In genomic region chr4:136724731-136725130, GRCm38 (mm10) we compare ENCODE assay signal across 11 mouse cellular contexts.
A peak's percentile ranks its signal among the peaks of the same experiment; 100 is the strongest.
DNase-seq lines count a peak whose midpoint lies in the region; ATAC-seq lines count a peak whose summit lies in the region.
"Had no signal": no experiment of that assay in that cellular context is flagged by ENCODE, and none has a peak within 500 bp of the region (broad histone marks: within the 10 kb centered on the region; RNA-seq: fewer than 3 reads in every experiment).

No protein-coding gene starts in this region.

- DNase-seq in intestine, embryonic 14.5 days (ENCODE audit: low spot score): no peak
- peak; percentile 62 for DNase-seq in ZHBTc4 (ENCODE audit: low read depth, low spot score)
- peak; percentile 77 for DNase-seq in kidney, adult 9 months
- peak; percentile 54 for DNase-seq in neural tube, embryonic 10.5 days (ENCODE audit: extremely low spot score, low spot score)
- DNase-seq in thymus, postnatal 0 days (ENCODE audit: low spot score): no peak
- DNase-seq in cerebellum, postnatal 10 days: no peak
- no peak for DNase-seq in left cerebral cortex, adult 18-20 months (ENCODE audit: low spot score in 2 of 2)

- WGBS in intestine, embryonic 14.5 days: 50% methylated on average over 17 of the region's 17 CpGs
- 49% methylated on average over 17 of the region's 17 CpGs for WGBS in intestine, embryonic 15.5 days

- no peak for ATAC-seq in intestine, embryonic 14.5 days (replicated peaks; ENCODE audit: low FRiP score, low TSS enrichment, low read depth)
- no peak for ATAC-seq in intestine, embryonic 15.5 days

- no peaks in the 10 kb centered on the region for H3K9me3 ChIP-seq in intestine, embryonic 14.5 days (ENCODE audit: control insufficient read depth, low read length)
- no peaks in the 10 kb centered on the region for H3K9me3 ChIP-seq in intestine, embryonic 15.5 days
- H3K9me3 ChIP-seq: heart, embryonic 12.5 days; midbrain, embryonic 10.5 days had no signal

- no peak overlapping the region for H3K4me3 ChIP-seq in intestine, embryonic 14.5 days (ENCODE audit: low read depth, low read length)
- H3K4me3 ChIP-seq in intestine, embryonic 15.5 days (replicated peaks): no peak overlapping the region
- H3K4me3 ChIP-seq: erythroblast, embryonic 14.5 days; heart, embryonic 12.5 days; midbrain, embryonic 10.5 days had no signal

- H3K9ac ChIP-seq in intestine, embryonic 14.5 days (ENCODE audit: low read length): no peak overlapping the region
- no peak overlapping the region for H3K9ac ChIP-seq in intestine, embryonic 15.5 days
- H3K9ac ChIP-seq: heart, embryonic 12.5 days had no signal

- no peak overlapping the region for H3K4me2 ChIP-seq in intestine, embryonic 14.5 days (ENCODE audit: low read length)
- no peak overlapping the region for H3K4me2 ChIP-seq in intestine, embryonic 15.5 days (replicated peaks)
- H3K4me2 ChIP-seq: heart, embryonic 12.5 days had no signal

- H3K4me1 ChIP-seq in intestine, embryonic 14.5 days (replicated peaks; ENCODE audit: control insufficient read depth, insufficient read depth, low read length): peaks cover 11% of the 10 kb centered on the region
- H3K4me1 ChIP-seq in intestine, embryonic 15.5 days (replicated peaks): peaks cover 8% of the 10 kb centered on the region

- H3K36me3 ChIP-seq in intestine, embryonic 14.5 days (ENCODE audit: control insufficient read depth, insufficient read depth, low read length): no peaks in the 10 kb centered on the region
- H3K36me3 ChIP-seq in intestine, embryonic 15.5 days: no peaks in the 10 kb centered on the region
- H3K36me3 ChIP-seq: heart, embryonic 12.5 days had no signal

- H3K27me3 ChIP-seq in intestine, embryonic 14.5 days (replicated peaks; ENCODE audit: control insufficient read depth, insufficient read depth, low read length): no peaks in the 10 kb centered on the region
- H3K27me3 ChIP-seq in intestine, embryonic 15.5 days (replicated peaks): no peaks in the 10 kb centered on the region

- peak overlapping the region; percentile 7; the same call in 1 of the 2 replicates for H3K27ac ChIP-seq in intestine, embryonic 14.5 days (ENCODE audit: low read depth)
- H3K27ac ChIP-seq in intestine, embryonic 15.5 days: no peak overlapping the region
- H3K27ac ChIP-seq: midbrain, embryonic 10.5 days had no signal

Comparison
In these comparisons a context has a peak if more than half of its experiments do, and no peak if none do; other contexts are left out.
1. DNase-seq: peak in ZHBTc4 (single experiment), kidney, adult 9 months (single experiment) and neural tube, embryonic 10.5 days (single experiment); none in intestine, embryonic 14.5 days (single experiment), thymus, postnatal 0 days (single experiment), cerebellum, postnatal 10 days (0 of 2) and left cerebral cortex, adult 18-20 months (0 of 2).